Mouse (Mus musculus) intestine, embryonic 14.5 days (tissue): Measurements from ENCODE around the gene Ush2a. TPM values are rescaled to one million over a fixed set of nuclear protein-coding genes. Genes with fewer than 3 reads are reported as not detected.
A peak's percentile ranks its signal among the peaks of the same experiment; 100 is the strongest.

Experiments
- ATAC-seq: fragments of 200-750 bp; cut with Nextera tagmentation; replicated peaks from 2 replicates; pipeline ENCODE4 v1.8.0; 2017; ENCODE audit warnings: low read depth, moderate number of reproducible peaks, moderate TSS enrichment, moderate library complexity; ENCODE audit not compliant: low FRiP score, low TSS enrichment
- DNase-seq: peaks from one replicate; pipeline ENCODE4 v3.0.0-alpha.2; 2018; ENCODE audit warnings: low spot score
- H3K27ac ChIP-seq: fragments of 300-500 bp; sonication (generic); 2 replicates; pipeline ENCODE4 v1.5.1; 2014; ENCODE audit warnings: low read depth, mild to moderate bottlenecking, control low read depth
- H3K27me3 ChIP-seq: fragments of 300-500 bp; sonication (generic); replicated peaks from 2 replicates; pipeline ENCODE4 v1.6.1; 2014; ENCODE audit warnings: low read length, control low read depth; ENCODE audit not compliant: control insufficient read depth, insufficient read depth
- H3K36me3 ChIP-seq: fragments of 300-500 bp; sonication (generic); 2 replicates; pipeline ENCODE4 v1.6.1; 2014; ENCODE audit warnings: low read length, control low read depth; ENCODE audit not compliant: control insufficient read depth, insufficient read depth
- H3K4me1 ChIP-seq: fragments of 300-500 bp; sonication (generic); replicated peaks from 2 replicates; pipeline ENCODE4 v1.6.1; 2014; ENCODE audit warnings: low read length, control low read depth, mixed read lengths; ENCODE audit not compliant: control insufficient read depth, insufficient read depth
- H3K4me2 ChIP-seq: fragments of 300-500 bp; sonication (generic); 2 replicates; pipeline ENCODE4 v1.6.1; 2014; ENCODE audit warnings: low read length
- H3K4me3 ChIP-seq: fragments of 300-500 bp; sonication (generic); 2 replicates; pipeline ENCODE4 v1.5.1; 2014; ENCODE audit warnings: low read depth, low read length, control low read depth, mixed read lengths
- H3K9ac ChIP-seq: fragments of 300-500 bp; sonication (generic); 2 replicates; pipeline ENCODE4 v1.6.1; 2014; ENCODE audit warnings: mild to moderate bottlenecking, low read length
- H3K9me3 ChIP-seq: fragments of 300-500 bp; sonication (generic); 2 replicates; pipeline ENCODE4 v1.6.1; 2016; ENCODE audit warnings: low read length, control low read depth; ENCODE audit not compliant: control insufficient read depth
- WGBS: fragments of 180-500 bp; shearing (Covaris S2); extraction: QIAGEN DNeasy Blood & Tissue Kit; methylation state at CpG from one replicate; pipeline ENCODE4 v1.1.7; 2014; 5-methylcytosine and 5-hydroxymethylcytosine counted together
- polyA plus RNA-seq: library from polyadenylated mRNA; unstranded; fragments of >200 nt; fragmentation: Nextera tagmentation; extraction: Ambion mirVana; gene quantifications from 2 replicates; pipeline ENCODE4 v1.2.1, GENCODE M21; 2014

The Ush2a gene
- polyA plus RNA-seq, 1 experiment from 2014 or later = 0.04 TPM

DNA sequence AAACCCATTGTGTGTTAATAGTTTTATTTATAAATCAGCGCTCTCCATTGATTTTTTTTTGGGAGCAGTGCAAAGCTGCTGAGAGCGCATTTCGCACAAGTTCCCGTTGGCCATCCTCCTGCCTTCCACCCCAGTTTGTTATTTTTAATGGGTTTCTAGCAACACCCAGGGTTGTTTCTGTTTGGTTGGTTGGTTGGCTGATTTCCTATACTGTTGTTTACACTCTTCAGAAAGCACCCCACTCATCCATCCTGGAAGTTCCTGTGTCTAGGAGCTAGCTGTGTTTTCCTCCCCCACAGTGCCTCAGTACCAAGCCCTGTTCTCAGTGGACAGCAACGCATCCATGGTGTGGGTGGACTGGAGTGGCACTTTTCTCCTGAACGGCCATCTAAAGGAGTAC lies 689.3 kb downstream of the Ush2a start:
- DNase-seq (no peak), ATAC-seq (no peak)
- H3K27me3 ChIP-seq = no peaks in the 10 kb centered on the region
- H3K36me3 ChIP-seq = no peaks in the 10 kb centered on the region
- no peak overlapping the region for H3K27ac ChIP-seq
- H3K4me3 ChIP-seq = no peak overlapping the region
- no peaks in the 10 kb centered on the region for H3K9me3 ChIP-seq
- H3K4me2 ChIP-seq = no peak overlapping the region
- WGBS = 88% methylated on average over 6 of the region's 6 CpGs
- no peaks in the 10 kb centered on the region for H3K4me1 ChIP-seq
- no peak overlapping the region for H3K9ac ChIP-seq

DNA sequence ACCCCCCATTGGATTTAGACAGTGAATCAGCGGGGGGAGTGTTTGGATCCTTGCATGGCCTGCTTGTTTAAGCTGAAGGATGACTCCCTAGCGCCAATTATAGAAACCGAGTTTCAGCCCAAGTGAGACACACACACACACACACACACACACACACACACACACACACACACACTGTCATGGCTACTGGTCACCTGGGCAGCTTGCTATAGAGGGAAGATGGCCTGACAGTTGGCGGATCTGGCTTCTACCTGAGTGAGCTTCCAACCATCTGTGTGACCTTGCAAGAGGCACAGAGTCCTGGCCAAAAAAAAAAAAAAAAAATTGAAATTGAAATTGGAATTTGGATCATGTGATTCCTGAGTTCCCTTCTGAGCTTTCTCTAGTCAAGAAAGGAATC lies 690.7 kb downstream of the Ush2a start:
- ATAC-seq = no peak
- Histone ChIP-seq H3K9ac (no peak overlapping the region), H3K9me3 (no peaks in the 10 kb centered on the region), H3K36me3 (no peaks in the 10 kb centered on the region), H3K27ac (no peak overlapping the region), H3K4me3 (no peak overlapping the region), H3K4me2 (no peak overlapping the region), H3K27me3 (no peaks in the 10 kb centered on the region), H3K4me1 (no peaks in the 10 kb centered on the region)
- 93% methylated on average over 4 of the region's 4 CpGs for WGBS
- no peak for DNase-seq

DNA sequence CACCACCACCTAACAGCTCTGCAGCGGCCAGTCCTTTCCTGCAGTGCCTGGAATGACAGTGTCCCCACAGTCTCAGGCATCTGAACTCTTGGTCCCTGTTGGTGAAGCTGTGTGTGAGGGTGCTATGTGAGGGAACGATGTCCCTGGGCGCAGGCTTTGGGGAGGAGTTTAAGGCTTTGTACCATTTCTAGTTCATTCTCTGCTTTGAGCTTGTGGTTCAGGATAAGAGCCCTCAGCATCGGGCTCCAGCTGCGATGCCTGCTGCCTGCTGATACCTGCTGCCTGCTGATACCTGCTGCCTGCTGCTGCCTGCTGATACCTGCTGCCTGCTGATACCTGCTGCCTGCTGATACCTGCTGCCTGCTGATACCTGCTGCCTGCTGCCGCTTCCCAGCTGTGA lies 711.3 kb downstream of the Ush2a start:
- H3K27me3 ChIP-seq = no peaks in the 10 kb centered on the region
- no peak overlapping the region for H3K27ac ChIP-seq
- no peak overlapping the region for H3K9ac ChIP-seq
- H3K4me2 ChIP-seq = no peak overlapping the region
- WGBS = 96% methylated on average over 6 of the region's 6 CpGs
- no peak overlapping the region for H3K4me3 ChIP-seq
- H3K4me1 ChIP-seq = no peaks in the 10 kb centered on the region
- H3K36me3 ChIP-seq = peaks cover 93% of the 10 kb centered on the region
- ATAC-seq (no peak), DNase-seq (no peak)
- no peaks in the 10 kb centered on the region for H3K9me3 ChIP-seq

DNA sequence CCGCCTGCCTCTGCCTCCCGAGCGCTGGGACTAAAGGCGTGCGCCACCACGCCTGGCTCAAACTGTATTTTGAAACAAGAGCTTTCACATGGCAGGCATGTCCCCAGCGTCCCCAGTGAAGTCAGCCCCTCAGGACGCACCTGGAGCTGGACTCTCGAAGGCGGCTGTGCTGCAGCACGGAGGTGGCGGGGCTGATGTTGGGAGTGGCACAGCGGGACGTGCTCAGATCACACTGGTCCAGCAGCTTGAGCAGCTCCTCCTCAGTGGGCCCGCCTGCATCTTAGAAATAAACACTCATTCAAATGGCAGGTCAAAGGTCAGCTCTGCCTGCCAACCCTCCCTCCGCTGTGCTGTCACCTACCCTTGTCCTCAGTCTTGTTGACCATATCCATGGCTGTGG lies 712.1 kb downstream of the Ush2a start:
- Histone ChIP-seq H3K9me3 (no peaks in the 10 kb centered on the region), H3K27ac (no peak overlapping the region), H3K27me3 (no peaks in the 10 kb centered on the region), H3K9ac (no peak overlapping the region), H3K4me3 (no peak overlapping the region), H3K36me3 (peaks cover 94% of the 10 kb centered on the region), H3K4me2 (no peak overlapping the region), H3K4me1 (no peaks in the 10 kb centered on the region)
- DNase-seq (no peak), ATAC-seq (no peak; the same call in 1 of the 2 replicates)
- WGBS = 88% methylated on average over 16 of the region's 16 CpGs

DNA sequence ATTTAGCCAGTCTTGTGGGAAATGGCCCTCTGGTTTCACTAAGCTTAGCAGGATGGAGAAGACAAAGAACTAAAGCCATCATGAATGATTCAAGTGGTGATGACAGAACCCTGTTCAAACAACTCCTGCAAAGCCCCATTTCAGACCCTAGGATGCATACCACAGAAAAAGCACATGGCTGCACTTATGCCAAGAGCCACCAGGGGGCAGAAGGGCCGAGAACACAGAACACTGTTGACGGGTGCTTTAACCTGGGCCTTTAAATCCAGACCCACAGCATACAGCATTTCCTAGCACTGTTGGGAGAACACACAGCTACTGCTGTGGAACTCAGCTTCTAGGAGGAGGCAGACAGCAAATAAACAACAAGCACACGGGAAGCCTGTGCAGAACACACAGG lies 718.2 kb downstream of the Ush2a start:
- H3K9me3 ChIP-seq = no peaks in the 10 kb centered on the region
- DNase-seq (peak; percentile 81), ATAC-seq (no peak)
- no peaks in the 10 kb centered on the region for H3K4me1 ChIP-seq
- WGBS = 22% methylated on average over 3 of the region's 3 CpGs
- H3K4me2 ChIP-seq = no peak overlapping the region
- H3K27me3 ChIP-seq = no peaks in the 10 kb centered on the region
- H3K9ac ChIP-seq = no peak overlapping the region
- no peak overlapping the region for H3K27ac ChIP-seq
- no peak overlapping the region for H3K4me3 ChIP-seq
- peaks cover 94% of the 10 kb centered on the region for H3K36me3 ChIP-seq

DNA sequence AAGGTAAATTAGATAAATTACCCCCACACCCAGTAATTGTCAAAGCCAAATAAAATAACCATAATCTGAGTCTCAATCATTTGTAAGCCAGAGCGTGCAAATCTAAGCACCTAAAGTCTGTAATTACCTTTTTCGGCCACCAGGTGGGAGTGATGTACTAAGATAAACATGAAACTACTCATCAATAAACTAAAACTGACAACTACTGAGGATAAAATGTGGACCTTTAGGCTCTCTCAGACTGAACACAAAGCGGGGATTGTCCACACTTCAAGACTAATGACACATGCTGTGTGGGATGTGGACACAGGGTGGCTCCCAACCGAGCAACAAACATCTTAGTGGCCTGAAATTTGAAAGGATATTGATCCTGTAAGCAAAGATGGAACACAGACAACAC lies 731.4 kb downstream of the Ush2a start:
- H3K36me3 ChIP-seq = peaks cover 73% of the 10 kb centered on the region
- no peak for DNase-seq
- no peak for ATAC-seq

DNA sequence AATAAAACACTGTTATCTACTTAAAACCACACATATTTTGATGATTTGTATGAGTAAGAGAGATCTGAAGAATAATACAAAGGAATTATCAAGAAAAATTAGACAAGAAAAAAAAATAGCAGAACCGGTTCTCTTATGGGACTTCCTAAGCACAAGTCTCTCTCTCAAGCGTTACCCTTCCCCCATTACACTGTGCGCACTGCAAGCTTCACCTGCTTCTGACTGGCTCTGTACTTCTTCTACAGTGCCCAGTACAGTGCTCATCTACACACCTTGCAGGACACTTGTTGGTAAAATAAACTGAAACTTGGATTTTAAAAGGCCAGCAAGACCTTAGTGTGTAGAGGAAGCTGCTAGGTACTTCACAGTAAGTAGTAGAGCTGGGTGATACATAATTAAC lies 736.1 kb downstream of the Ush2a start:
- Histone ChIP-seq H3K36me3 (peaks cover 74% of the 10 kb centered on the region), H3K27ac (no peak overlapping the region), H3K4me1 (no peaks in the 10 kb centered on the region), H3K4me3 (no peak overlapping the region), H3K4me2 (no peak overlapping the region), H3K27me3 (no peaks in the 10 kb centered on the region), H3K9ac (no peak overlapping the region), H3K9me3 (no peaks in the 10 kb centered on the region)
- no peak for ATAC-seq
- no peak for DNase-seq
- 93% methylated on average over 3 of the region's 3 CpGs for WGBS

More for the DNA sequence above, 731.4 kb downstream of the Ush2a start:
- Histone ChIP-seq H3K9ac (no peak overlapping the region), H3K27me3 (no peaks in the 10 kb centered on the region), H3K9me3 (no peaks in the 10 kb centered on the region), H3K4me1 (no peaks in the 10 kb centered on the region), H3K4me3 (no peak overlapping the region), H3K27ac (no peak overlapping the region), H3K4me2 (no peak overlapping the region)
- WGBS = 46% methylated on average over 4 of the region's 4 CpGs

DNA sequence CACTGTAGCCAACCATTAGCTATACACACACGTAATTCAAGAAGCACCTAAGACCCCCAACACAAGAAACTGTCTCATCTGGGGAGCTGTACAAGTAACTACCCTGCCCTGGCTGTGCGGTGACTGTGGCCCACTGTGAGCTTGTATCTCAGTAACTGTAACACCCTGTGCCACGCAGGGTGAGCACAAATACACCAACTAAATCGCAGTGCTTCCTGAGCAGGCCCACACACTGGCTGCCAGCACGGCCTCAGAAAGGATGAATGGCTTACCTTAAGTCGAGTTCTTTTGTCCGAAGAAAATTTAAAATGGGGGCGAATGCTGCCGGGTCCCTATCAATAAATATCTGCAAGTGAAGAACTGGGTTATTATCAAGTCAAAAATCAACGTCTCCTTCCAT lies 738.2 kb downstream of the Ush2a start:
- no peaks in the 10 kb centered on the region for H3K4me1 ChIP-seq
- no peak overlapping the region for H3K27ac ChIP-seq
- no peaks in the 10 kb centered on the region for H3K9me3 ChIP-seq
- H3K4me3 ChIP-seq = no peak overlapping the region
- H3K36me3 ChIP-seq = peaks cover 63% of the 10 kb centered on the region
- no peak overlapping the region for H3K4me2 ChIP-seq
- 90% methylated on average over 10 of the region's 10 CpGs for WGBS
- DNase-seq (no peak), ATAC-seq (no peak)
- H3K27me3 ChIP-seq = no peaks in the 10 kb centered on the region
- H3K9ac ChIP-seq = no peak overlapping the region

DNA sequence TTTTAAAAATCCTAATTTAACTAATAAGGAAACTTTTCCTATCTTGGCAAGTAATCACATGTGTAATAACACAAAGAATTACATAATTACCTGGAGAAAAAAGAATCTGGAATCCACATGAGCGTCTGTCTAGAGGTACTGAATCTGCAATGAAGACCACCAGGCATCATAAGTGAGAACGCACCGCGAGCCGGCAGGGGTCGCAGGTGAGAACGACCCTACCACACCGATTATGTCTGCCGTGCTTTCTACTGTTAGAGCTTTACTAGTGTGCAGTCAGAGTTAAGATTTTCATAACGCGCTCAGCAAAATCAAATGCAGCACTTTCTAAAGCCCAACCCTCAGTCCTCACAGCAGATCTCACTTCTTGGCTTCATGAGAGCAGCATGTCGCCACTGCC lies 740.0 kb downstream of the Ush2a start:
- ATAC-seq = no peak
- Histone ChIP-seq H3K27me3 (no peaks in the 10 kb centered on the region), H3K4me3 (no peak overlapping the region), H3K27ac (no peak overlapping the region), H3K9me3 (no peaks in the 10 kb centered on the region), H3K4me1 (peaks cover 14% of the 10 kb centered on the region), H3K36me3 (peaks cover 51% of the 10 kb centered on the region), H3K4me2 (no peak overlapping the region), H3K9ac (no peak overlapping the region)
- 88% methylated on average over 12 of the region's 12 CpGs for WGBS
- no peak for DNase-seq
